Mouse (Mus musculus) bone marrow, adult 2 months (tissue): ENCODE measurements around the gene Syngr1.

Experiments used
- CTCF ChIP-seq: fragments of 200-500 bp; IDR thresholded peaks from 2 replicates; pipeline ENCODE4 v1.5.1; 2011; ENCODE audit warnings: low read length, control low read depth; ENCODE audit not compliant: control insufficient read depth, insufficient read depth
- POLR2A ChIP-seq: fragments of 200-500 bp; IDR thresholded peaks from 2 replicates; pipeline ENCODE4 v1.6.1; 2011; ENCODE audit warnings: low read depth, mild to moderate bottlenecking, control low read depth, low read length, borderline replicate concordance; ENCODE audit not compliant: control insufficient read depth

DNA sequence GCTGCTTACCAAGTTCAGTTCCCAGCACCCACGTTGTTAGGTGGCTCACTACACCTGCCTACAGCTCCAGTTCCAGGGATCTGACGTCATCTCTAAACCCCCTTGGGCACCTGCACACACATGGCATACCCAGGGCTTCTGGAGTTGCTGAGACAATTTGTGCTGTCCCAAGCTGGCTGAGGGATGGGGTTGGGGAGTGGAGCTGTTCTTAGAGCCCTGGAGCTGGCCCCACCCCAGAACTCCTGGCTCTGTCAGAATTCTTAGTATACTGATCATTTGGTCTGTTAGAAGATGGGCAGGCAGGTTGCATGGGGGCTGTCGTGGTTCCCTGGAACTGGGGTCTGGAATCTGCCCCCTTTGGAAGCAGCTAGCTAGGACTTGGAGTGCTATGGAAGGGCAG is 9.1 kb downstream of the Syngr1 start:
- TF ChIP-seq CTCF (no peak), POLR2A (no peak)
